Mouse (Mus musculus) hindbrain, postnatal 0 days (tissue): ENCODE data around the gene Olfr975. TPM values are rescaled to one million over a fixed set of nuclear protein-coding genes. Genes with fewer than 3 reads are reported as not detected.
"Not testable (repeated sequence)": the region's sequence is repeated elsewhere in the genome, so short reads cannot be mapped to it uniquely, and the experiment has no call there.

Experiments
- ATAC-seq: fragments of 200-750 bp; cut with Nextera tagmentation; 2 replicates; pipeline ENCODE4 v1.8.0; 2017; ENCODE audit warnings: mild to moderate bottlenecking, moderate TSS enrichment, moderate library complexity
- DNase-seq: peaks from one replicate; pipeline ENCODE4 v3.0.0-alpha.2; 2015; ENCODE audit warnings: low spot score
- H3K27ac ChIP-seq: fragments of 300-500 bp; sonication (generic); 2 replicates; pipeline ENCODE4 v1.5.1; 2014; ENCODE audit warnings: mild to moderate bottlenecking
- H3K27me3 ChIP-seq: fragments of 300-500 bp; sonication (generic); 2 replicates; pipeline ENCODE4 v1.6.1; 2014; ENCODE audit warnings: low read length, mixed read lengths; ENCODE audit not compliant: insufficient read depth
- H3K36me3 ChIP-seq: fragments of 300-500 bp; sonication (generic); 2 replicates; pipeline ENCODE4 v1.6.1; 2014; ENCODE audit warnings: low read length, mixed read lengths; ENCODE audit not compliant: insufficient read depth
- H3K4me1 ChIP-seq: fragments of 300-500 bp; sonication (generic); 2 replicates; pipeline ENCODE4 v1.6.1; 2014; ENCODE audit warnings: antibody characterized with exemption, low read length, mixed read lengths; ENCODE audit not compliant: insufficient read depth
- H3K4me2 ChIP-seq: fragments of 300-500 bp; sonication (generic); 2 replicates; pipeline ENCODE4 v1.6.1; 2014; ENCODE audit warnings: low read depth, mild to moderate bottlenecking, low read length, moderate library complexity, mixed read lengths
- H3K4me3 ChIP-seq: fragments of 300-500 bp; sonication (generic); 2 replicates; pipeline ENCODE4 v1.5.1; 2014; ENCODE audit warnings: low read length
- H3K9ac ChIP-seq: fragments of 300-500 bp; sonication (generic); replicated peaks from 2 replicates; pipeline ENCODE4 v1.6.1; 2014; ENCODE audit warnings: mild to moderate bottlenecking, low read length, moderate library complexity, mixed read lengths
- H3K9me3 ChIP-seq: fragments of 300-500 bp; sonication (generic); 2 replicates; pipeline ENCODE4 v1.6.1; 2016; ENCODE audit warnings: low read length, mixed read lengths
- CTCF ChIP-seq: IDR thresholded peaks from 2 replicates; pipeline ENCODE4 v1.5.1; 2016; ENCODE audit warnings: antibody characterized with exemption, control low read depth, low read depth
- WGBS: fragments of 180-500 bp; shearing (Covaris S2); extraction: QIAGEN DNeasy Blood & Tissue Kit; methylation state at CpG from one replicate; pipeline ENCODE4 v1.1.7; 2014; 5-methylcytosine and 5-hydroxymethylcytosine counted together
- polyA plus RNA-seq: library from polyadenylated mRNA; unstranded; fragments of >200 nt; fragmentation: Nextera tagmentation; extraction: Ambion mirVana; gene quantifications from 2 replicates; pipeline ENCODE4 v1.2.1, GENCODE M21; 2015
- total RNA-seq: library from RNA; depleted of rRNA; stranded (reverse); fragments of >200 nt; gene quantifications from 2 replicates; pipeline ENCODE4 v1.2.3, GENCODE M21; 2014; rRNA removed

Gene Olfr975
- total RNA-seq (not detected in 2 replicates), polyA plus RNA-seq (0.05 TPM in 1 of 2 replicates, not detected in the other)

GRCm38 (mm10) chr9:39951946-39952345, at the start of gene Olfr975:
Gene Olfr975, minus strand, starts transcription at chr9:39952046.
- H3K9me3 ChIP-seq = no peaks in the 10 kb centered on the region
- no peak for ATAC-seq
- H3K4me1 ChIP-seq = no peaks in the 10 kb centered on the region
- no peak within 1 kb of the TSS for H3K4me3 ChIP-seq
- no peaks in the 10 kb centered on the region for H3K36me3 ChIP-seq
- H3K27ac ChIP-seq = no peak within 1 kb of the TSS
- WGBS = 48% methylated on average over 1 of the region's 1 CpGs
- H3K4me2 ChIP-seq = no peak within 1 kb of the TSS
- no peak for DNase-seq
- H3K27me3 ChIP-seq = no peaks in the 10 kb centered on the region
- no peak within 1 kb of the TSS for H3K9ac ChIP-seq
- TF ChIP-seq CTCF = no peak

GRCm38 (mm10) chr9:39991813-39992212, 40.0 kb upstream of the Olfr975 start, which contains the start of gene Olfr978:
Gene Olfr978, plus strand, starts transcription at chr9:39992113.
- no peaks in the 10 kb centered on the region for H3K4me1 ChIP-seq
- no peak within 1 kb of the TSS for H3K4me2 ChIP-seq
- WGBS = 82% methylated on average over 2 of the region's 2 CpGs
- no peaks in the 10 kb centered on the region for H3K27me3 ChIP-seq
- no peak within 1 kb of the TSS for H3K9ac ChIP-seq
- H3K36me3 ChIP-seq = no peaks in the 10 kb centered on the region
- no peak within 1 kb of the TSS for H3K27ac ChIP-seq
- no peak within 1 kb of the TSS for H3K4me3 ChIP-seq
- no peak for DNase-seq
- no peak for TF ChIP-seq CTCF
- H3K9me3 ChIP-seq = no peaks in the 10 kb centered on the region
- no peak for ATAC-seq

- not testable (repeated sequence) for DNase-seq, ATAC-seq
- 81% methylated on average over 1 of the region's 1 CpGs for WGBS
Measured at GRCm38 (mm10) chr9:39976581-39977145, 24.8 kb upstream of the Olfr975 start.

GRCm38 (mm10) chr9:39961033-39961432, 9.2 kb upstream of the Olfr975 start, which contains the start of gene Olfr976:
Gene Olfr976, minus strand, starts transcription at chr9:39961133.
- H3K4me2 ChIP-seq, H3K4me1 ChIP-seq, H3K27me3 ChIP-seq, DNase-seq, H3K9ac ChIP-seq, ATAC-seq, H3K36me3 ChIP-seq, H3K27ac ChIP-seq, H3K4me3 ChIP-seq, H3K9me3 ChIP-seq: not testable (repeated sequence)
- WGBS = 86% methylated on average over 5 of the region's 9 CpGs

More at GRCm38 (mm10) chr9:39976581-39977145, 24.8 kb upstream of the Olfr975 start:
- H3K4me1 ChIP-seq, H3K9ac ChIP-seq, H3K9me3 ChIP-seq, H3K4me3 ChIP-seq, H3K27ac ChIP-seq, H3K27me3 ChIP-seq, H3K4me2 ChIP-seq, H3K36me3 ChIP-seq: not testable (repeated sequence)

- no peak for DNase-seq
- WGBS = 87% methylated on average over 1 of the region's 1 CpGs
Measured at GRCm38 (mm10) chr9:39937201-39937600, 14.6 kb downstream of the Olfr975 start, which contains the start of gene Olfr974. Gene Olfr974, plus strand, starts transcription at chr9:39937501.

GRCm38 (mm10) chr9:39928837-39929236, 23.0 kb downstream of the Olfr975 start:
- not testable (repeated sequence) for H3K36me3 ChIP-seq, H3K9me3 ChIP-seq, H3K27ac ChIP-seq, ATAC-seq, H3K9ac ChIP-seq, H3K4me3 ChIP-seq, DNase-seq, H3K27me3 ChIP-seq, H3K4me1 ChIP-seq, H3K4me2 ChIP-seq
- WGBS = 41% methylated on average over 1 of the region's 1 CpGs

More at GRCm38 (mm10) chr9:39937201-39937600, 14.6 kb downstream of the Olfr975 start, which contains the start of gene Olfr974:
- no peaks in the 10 kb centered on the region for H3K4me1 ChIP-seq
- no peak for ATAC-seq
- no peaks in the 10 kb centered on the region for H3K36me3 ChIP-seq
- H3K27me3 ChIP-seq = no peaks in the 10 kb centered on the region
- H3K27ac ChIP-seq = no peak within 1 kb of the TSS
- H3K9ac ChIP-seq = no peak within 1 kb of the TSS
- no peak within 1 kb of the TSS for H3K4me2 ChIP-seq
- no peaks in the 10 kb centered on the region for H3K9me3 ChIP-seq
- TF ChIP-seq CTCF = no peak
- no peak within 1 kb of the TSS for H3K4me3 ChIP-seq

- WGBS = no CpG with 5 or more reads among the region's 4 CpGs
- ATAC-seq = peak; percentile 82; the same call in 1 of the 2 replicates
- DNase-seq = not testable (repeated sequence)
Measured at GRCm38 (mm10) chr9:39927975-39928836, 23.6 kb downstream of the Olfr975 start.

More at GRCm38 (mm10) chr9:39927975-39928836, 23.6 kb downstream of the Olfr975 start:
- H3K9ac ChIP-seq, H3K4me3 ChIP-seq, H3K36me3 ChIP-seq, H3K4me1 ChIP-seq, H3K27ac ChIP-seq, H3K27me3 ChIP-seq, H3K4me2 ChIP-seq, H3K9me3 ChIP-seq: not testable (repeated sequence)
